Comparison of ENCODE assay signal across 8 mouse cellular contexts in the genomic region with DNA sequence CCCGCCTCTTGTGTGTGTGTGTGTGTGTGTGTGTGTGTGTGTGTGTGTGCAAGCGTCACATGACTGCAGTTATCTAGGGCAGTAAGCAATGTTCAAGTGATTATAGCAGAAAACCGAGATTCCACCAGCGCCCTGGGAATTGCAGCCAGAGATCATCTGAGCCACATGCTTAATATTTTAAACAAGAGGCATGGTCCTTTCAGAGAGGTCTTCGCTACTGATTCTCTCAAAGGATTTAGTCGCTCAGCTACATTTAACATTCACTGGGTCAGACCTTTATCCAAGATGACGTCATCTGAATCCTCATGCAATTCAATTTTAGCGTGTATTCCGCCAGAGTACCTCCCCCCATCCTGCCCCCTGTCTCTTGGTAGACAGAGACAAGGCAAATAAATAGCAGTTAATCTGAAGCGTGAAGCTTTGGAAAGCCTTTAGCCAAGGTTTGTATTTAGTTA.
DNase-seq lines count a peak whose midpoint lies in the region; ATAC-seq and TF ChIP-seq lines count a peak whose summit lies in the region.

No protein-coding gene starts in this region.

- intact Hi-C loops in left cerebral cortex, adult 2 months (cut with DNase I): loop anchor here (2.0 to 10.0 kb wide), 3 partner anchors 164 to 340 kb away; no protein-coding TSS in a partner anchor

- no peaks in the 10 kb centered on the region for H3K4me1 ChIP-seq in liver, embryonic 11.5 days (replicated peaks; ENCODE audit: control insufficient read depth, insufficient read depth, low read length)

- ATAC-seq in liver, embryonic 11.5 days (replicated peaks; ENCODE audit: low FRiP score): no peak

- peak overlapping the region; percentile 32 for H3K4me3 ChIP-seq in left cerebral cortex, adult 2 months
- no peak overlapping the region for H3K4me3 ChIP-seq in liver, embryonic 11.5 days (ENCODE audit: low read depth, low read length)

- H3K4me2 ChIP-seq in liver, embryonic 11.5 days: no peak overlapping the region

- H3K9ac ChIP-seq in liver, embryonic 11.5 days (ENCODE audit: low read depth, low read length): no peak overlapping the region

- TF ChIP-seq CTCF in left cerebral cortex, adult 2 months (IDR thresholded peaks at IDR 0.05): no peak

- peak; percentile 3 for DNase-seq in gastrocnemius, adult 18-20 months (ENCODE audit: low spot score)
- no peak for DNase-seq in gastrocnemius, adult 8-10 months (ENCODE audit: low spot score in 2 of 2)
- peak; percentile 31 for DNase-seq in cerebellum, adult 11-12 months
- DNase-seq in frontal cortex, postnatal 25 days (ENCODE audit: low spot score in 2 of 2): peak; percentile 7 to 8
- no peak for DNase-seq in left cerebral cortex, adult 2 months (ENCODE audit: extremely low spot score in 1 of 2, low spot score in 2 of 2)
- peak; percentile 50 for DNase-seq in retina, embryonic 14.5 days (ENCODE audit: low spot score)
- DNase-seq in spleen, postnatal 14 days (ENCODE audit: low spot score in 2 of 2): no peak
- no peak for DNase-seq in liver, embryonic 11.5 days (ENCODE audit: low spot score)

- H3K9me3 ChIP-seq in liver, embryonic 11.5 days (ENCODE audit: control insufficient read depth, low read length): no peaks in the 10 kb centered on the region; the same call in 1 of the 2 replicates

- 57% methylated on average over 10 of the region's 10 CpGs for WGBS in liver, embryonic 11.5 days

- no peaks in the 10 kb centered on the region for H3K36me3 ChIP-seq in liver, embryonic 11.5 days (ENCODE audit: control insufficient read depth, insufficient read depth, low read length)

- H3K27ac ChIP-seq in left cerebral cortex, adult 2 months: peak overlapping the region; percentile 45
- H3K27ac ChIP-seq in liver, embryonic 11.5 days (ENCODE audit: low read depth, low read length): no peak overlapping the region

- no peaks in the 10 kb centered on the region for H3K27me3 ChIP-seq in liver, embryonic 11.5 days (replicated peaks; ENCODE audit: control insufficient read depth, insufficient read depth, low read length)

Comparison
In these comparisons a context has a peak if more than half of its experiments do, and no peak if none do; other contexts are left out.
1. DNase-seq: peak in gastrocnemius, adult 18-20 months (single experiment), cerebellum, adult 11-12 months (single experiment), frontal cortex, postnatal 25 days (2 of 2) and retina, embryonic 14.5 days (single experiment); none in gastrocnemius, adult 8-10 months (0 of 2), left cerebral cortex, adult 2 months (0 of 2), spleen, postnatal 14 days (0 of 2) and liver, embryonic 11.5 days (single experiment).